Mouse (Mus musculus) stomach, embryonic 14.5 days (tissue): Measurements from ENCODE around the gene Dapk2. TPM values are rescaled to one million over a fixed set of nuclear protein-coding genes. Genes with fewer than 3 reads are reported as not detected.
A peak's percentile ranks its signal among the peaks of the same experiment; 100 is the strongest.

Experiments used
- ATAC-seq: fragments of 200-750 bp; cut with Nextera tagmentation; 2 replicates; pipeline ENCODE4 v1.8.0; 2017; ENCODE audit warnings: low read depth, moderate TSS enrichment; ENCODE audit not compliant: insufficient number of reproducible peaks, insufficient read depth, low FRiP score
- H3K27ac ChIP-seq: fragments of 300-500 bp; sonication (generic); 2 replicates; pipeline ENCODE4 v1.5.1; 2014; ENCODE audit warnings: mild to moderate bottlenecking, low read length, moderate library complexity, mixed read lengths
- H3K27me3 ChIP-seq: fragments of 300-500 bp; sonication (generic); 2 replicates; pipeline ENCODE4 v1.6.1; 2014; ENCODE audit warnings: low read length, control low read depth, mixed read lengths; ENCODE audit not compliant: control insufficient read depth, insufficient read depth
- H3K36me3 ChIP-seq: fragments of 300-500 bp; sonication (generic); 2 replicates; pipeline ENCODE4 v1.6.1; 2014; ENCODE audit warnings: mild to moderate bottlenecking, control low read depth, low read length, moderate library complexity, mixed read lengths; ENCODE audit not compliant: control insufficient read depth, insufficient read depth
- H3K4me1 ChIP-seq: fragments of 300-500 bp; sonication (generic); 2 replicates; pipeline ENCODE4 v1.6.1; 2014; ENCODE audit warnings: low read length, control low read depth, mixed read lengths; ENCODE audit not compliant: control insufficient read depth, insufficient read depth
- H3K4me2 ChIP-seq: fragments of 300-500 bp; sonication (generic); replicated peaks from 2 replicates; pipeline ENCODE4 v1.6.1; 2014; ENCODE audit warnings: low read depth, low read length, control low read depth
- H3K4me3 ChIP-seq: fragments of 300-500 bp; sonication (generic); 2 replicates; pipeline ENCODE4 v1.5.1; 2014; ENCODE audit warnings: low read depth, low read length, control low read depth
- H3K9ac ChIP-seq: fragments of 300-500 bp; sonication (generic); replicated peaks from 2 replicates; pipeline ENCODE4 v1.6.1; 2014; ENCODE audit warnings: low read depth, mild to moderate bottlenecking, control low read depth, low read length, moderate library complexity, mixed read lengths
- H3K9me3 ChIP-seq: fragments of 300-500 bp; sonication (generic); 2 replicates; pipeline ENCODE4 v1.6.1; 2016; ENCODE audit warnings: low read depth, low read length, control low read depth; ENCODE audit not compliant: control insufficient read depth
- WGBS: fragments of 180-500 bp; shearing (Covaris S2); extraction: QIAGEN DNeasy Blood & Tissue Kit; methylation state at CpG from one replicate; pipeline ENCODE4 v1.1.7; 2014; 5-methylcytosine and 5-hydroxymethylcytosine counted together
- polyA plus RNA-seq: library from polyadenylated mRNA; unstranded; fragments of >200 nt; fragmentation: Nextera tagmentation; extraction: Ambion mirVana; gene quantifications from 2 replicates; pipeline ENCODE4 v1.2.1, GENCODE M21; 2014

The Dapk2 gene
- polyA plus RNA-seq, 1 experiment from 2014 or later = 7.1 TPM

DNA sequence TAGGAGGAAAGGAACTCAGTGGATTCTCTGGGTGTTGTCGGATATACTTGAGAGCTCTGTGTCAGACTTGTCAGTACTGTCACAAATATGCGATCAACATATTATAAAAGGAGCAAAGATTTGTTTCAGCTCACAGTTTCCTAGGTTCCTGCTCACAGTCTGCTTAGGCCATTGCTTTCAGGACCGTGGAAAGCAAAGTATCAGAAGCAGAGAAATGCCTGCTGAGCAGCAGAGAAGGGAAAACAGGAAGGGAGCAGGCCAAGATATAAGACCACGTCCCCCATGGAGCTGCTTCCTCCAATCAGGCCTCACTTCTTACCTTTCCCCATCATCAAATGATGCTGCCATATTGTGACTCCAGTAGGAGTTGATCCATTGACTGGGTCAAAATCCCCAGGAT, 140.8 kb downstream of the Dapk2 start:
- WGBS = 79% methylated on average over 4 of the region's 4 CpGs
- Histone ChIP-seq H3K4me3 (no peak overlapping the region), H3K4me1 (no peaks in the 10 kb centered on the region), H3K27ac (no peak overlapping the region), H3K9ac (no peak overlapping the region), H3K36me3 (no peaks in the 10 kb centered on the region), H3K4me2 (no peak overlapping the region), H3K9me3 (no peaks in the 10 kb centered on the region), H3K27me3 (no peaks in the 10 kb centered on the region)
- no peak for ATAC-seq

DNA sequence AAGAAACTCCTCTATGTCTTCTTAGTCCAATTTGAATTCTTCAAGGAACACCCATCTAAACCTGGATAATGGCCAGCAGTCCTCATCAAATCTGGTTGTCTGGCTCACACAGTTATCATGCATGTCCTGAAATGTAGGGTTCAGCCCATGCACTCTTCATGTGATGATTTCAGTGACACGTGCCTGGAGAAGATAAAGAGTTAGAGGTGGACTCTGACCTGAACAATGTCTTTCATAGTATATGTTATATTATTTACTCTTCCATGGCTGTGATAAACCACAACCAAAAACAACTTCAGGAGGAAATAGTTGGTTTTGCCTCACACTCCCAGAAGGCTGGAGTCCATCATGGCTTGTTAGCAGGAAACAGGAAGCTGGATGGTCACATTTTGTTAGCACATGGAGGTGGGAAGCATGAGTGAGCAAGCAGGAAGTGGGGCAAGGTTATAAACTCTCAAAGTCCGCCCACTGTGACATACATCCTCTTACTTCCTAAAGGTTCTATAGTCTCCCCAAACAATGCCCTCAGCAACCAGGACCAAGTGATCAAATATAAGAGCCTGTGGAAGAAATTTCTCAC, 142.5 kb downstream of the Dapk2 start:
- Histone ChIP-seq H3K27me3 (no peaks in the 10 kb centered on the region), H3K27ac (no peak overlapping the region), H3K36me3 (no peaks in the 10 kb centered on the region), H3K4me2 (no peak overlapping the region), H3K9me3 (no peaks in the 10 kb centered on the region), H3K4me1 (no peaks in the 10 kb centered on the region), H3K9ac (no peak overlapping the region), H3K4me3 (no peak overlapping the region)
- no peak for ATAC-seq
- 88% methylated on average over 2 of the region's 2 CpGs for WGBS

DNA sequence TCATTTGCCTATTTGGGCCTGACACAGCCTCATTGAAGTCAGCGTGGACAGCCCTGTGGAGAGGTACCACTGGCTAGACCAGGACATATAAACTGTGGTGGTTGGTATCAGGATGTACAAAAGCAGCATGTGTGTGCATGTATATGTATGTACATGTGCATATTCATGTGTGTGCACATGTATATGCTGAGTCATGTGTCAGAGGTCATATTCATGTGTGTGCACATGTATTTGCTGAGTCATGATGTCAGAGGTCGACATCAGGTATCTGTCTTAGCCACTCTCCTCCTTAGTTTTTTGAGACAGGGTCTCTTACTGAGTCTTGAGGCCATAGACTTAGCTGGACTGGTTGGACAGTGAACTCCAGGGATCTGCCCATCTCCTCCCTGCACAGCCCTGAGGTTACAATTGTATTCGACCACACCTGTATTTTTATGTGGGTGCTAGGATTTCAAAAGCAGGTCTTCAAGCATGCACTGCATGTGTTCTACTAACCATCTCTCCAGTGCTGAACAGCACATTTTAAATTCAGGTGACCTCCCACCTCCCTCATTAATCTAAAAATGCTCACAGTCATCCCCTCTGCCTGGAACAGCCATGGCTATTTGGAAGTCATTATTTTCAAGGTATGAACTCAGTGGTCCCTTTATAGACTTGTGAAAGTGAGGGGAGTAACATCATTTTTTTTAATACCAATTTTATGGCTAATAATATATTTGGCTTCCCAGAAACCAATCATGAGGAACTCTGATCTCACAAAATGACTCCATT, 146.5 kb downstream of the Dapk2 start:
- Histone ChIP-seq H3K4me2 (peak overlapping the region; percentile 35; the same call in 1 of the 2 replicates), H3K36me3 (no peaks in the 10 kb centered on the region), H3K4me1 (no peaks in the 10 kb centered on the region), H3K9me3 (no peaks in the 10 kb centered on the region), H3K27me3 (no peaks in the 10 kb centered on the region), H3K27ac (no peak overlapping the region), H3K9ac (no peak overlapping the region), H3K4me3 (no peak overlapping the region)
- no peak for ATAC-seq
- WGBS = 89% methylated on average over 3 of the region's 3 CpGs

DNA sequence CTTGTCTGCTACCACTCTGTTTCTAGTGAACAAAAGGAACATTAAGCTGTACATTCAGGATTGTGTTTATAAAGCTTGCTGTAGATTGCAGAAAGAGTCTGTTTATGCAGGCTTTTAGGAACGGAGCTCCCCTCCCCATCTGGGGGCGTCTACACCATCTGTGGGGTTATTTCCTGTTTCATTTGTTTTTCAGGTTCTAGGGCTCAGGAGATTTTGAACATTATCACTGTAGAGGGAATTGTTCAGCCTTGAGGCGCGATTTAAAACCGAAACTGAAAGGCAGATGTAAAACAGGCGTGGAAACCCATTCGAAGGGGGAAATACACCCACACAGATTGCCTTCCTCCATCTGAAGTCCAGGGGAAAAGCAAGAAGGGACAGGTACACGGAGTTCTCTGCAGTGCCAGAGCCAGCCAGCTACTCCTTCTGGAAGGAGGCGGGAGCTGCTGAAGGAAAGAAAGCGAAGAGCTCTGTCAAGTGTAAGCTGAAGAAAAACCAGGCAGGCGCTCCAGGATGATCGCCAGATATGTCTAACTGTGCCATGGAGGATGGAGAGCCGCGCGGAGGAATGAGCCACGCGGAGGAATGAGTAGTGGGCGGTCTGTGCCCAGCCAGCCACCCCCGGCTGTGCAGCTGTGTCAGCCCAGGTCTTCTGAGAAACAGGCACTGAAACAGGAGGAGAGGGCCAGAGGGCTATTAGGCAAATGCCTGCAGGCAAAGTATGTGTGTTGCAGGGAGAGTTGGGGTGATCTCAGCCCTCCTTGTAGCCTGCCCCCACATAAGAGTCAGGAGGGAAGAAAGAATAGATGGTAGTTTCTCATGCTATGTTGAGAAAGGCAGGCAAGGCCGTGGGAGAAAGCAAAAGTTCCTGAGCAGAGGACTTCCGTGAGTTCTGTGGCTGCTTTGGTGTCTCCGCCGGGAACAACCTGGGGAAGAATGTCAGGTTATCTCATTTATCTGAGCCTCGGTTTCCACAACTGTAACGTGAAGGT, 147.4 kb downstream of the Dapk2 start:
- Histone ChIP-seq H3K4me3 (no peak overlapping the region), H3K36me3 (no peaks in the 10 kb centered on the region), H3K27ac (no peak overlapping the region), H3K27me3 (no peaks in the 10 kb centered on the region), H3K4me2 (peak overlapping the region; percentile 35), H3K9me3 (no peaks in the 10 kb centered on the region), H3K4me1 (no peaks in the 10 kb centered on the region), H3K9ac (no peak overlapping the region)
- ATAC-seq = no peak
- WGBS = 48% methylated on average over 25 of the region's 25 CpGs

DNA sequence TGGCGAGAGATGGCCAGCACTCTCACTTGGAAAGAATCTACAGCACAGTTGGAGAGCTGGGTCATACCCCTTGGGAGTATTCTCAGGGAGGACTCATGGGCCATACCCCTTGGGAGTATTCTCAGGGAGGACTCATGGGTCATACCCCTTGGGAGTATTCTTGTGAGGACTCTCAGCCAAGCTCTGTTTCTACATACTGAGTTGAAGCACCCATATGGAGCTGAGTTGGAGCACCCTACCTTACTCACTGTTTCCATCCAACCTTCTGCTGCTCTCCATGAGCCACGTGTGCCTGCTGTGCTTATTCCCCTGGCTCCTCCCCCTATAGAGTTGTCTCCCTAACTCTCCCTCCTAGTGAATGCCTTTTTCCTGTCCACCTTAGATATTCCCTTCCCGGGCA, 148.4 kb downstream of the Dapk2 start:
- Histone ChIP-seq H3K4me2 (no peak overlapping the region), H3K27ac (no peak overlapping the region), H3K36me3 (no peaks in the 10 kb centered on the region), H3K4me3 (no peak overlapping the region), H3K9ac (no peak overlapping the region), H3K4me1 (no peaks in the 10 kb centered on the region), H3K9me3 (no peaks in the 10 kb centered on the region), H3K27me3 (no peaks in the 10 kb centered on the region)
- ATAC-seq = no peak
- WGBS = 79% methylated on average over 3 of the region's 3 CpGs

DNA sequence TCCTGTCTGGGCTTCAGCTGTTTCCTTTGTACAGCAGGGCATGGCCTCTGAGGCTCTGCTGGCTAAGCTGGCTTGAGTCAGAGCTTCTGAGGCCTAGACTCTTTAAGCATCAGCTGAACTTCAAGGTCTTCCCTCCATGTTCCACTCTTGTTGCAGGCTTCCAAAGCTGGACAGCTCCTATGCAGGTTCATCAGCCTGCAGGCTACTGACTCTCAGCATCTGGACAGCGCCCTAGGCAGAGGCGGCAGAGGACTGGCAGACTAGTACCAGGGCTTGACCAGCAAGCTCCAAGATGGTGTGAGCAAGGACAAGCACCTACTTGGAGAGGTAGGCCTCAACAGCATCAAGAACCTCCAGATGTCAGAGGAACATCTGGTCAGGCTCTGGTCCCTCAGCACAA, 149.3 kb downstream of the Dapk2 start:
- Histone ChIP-seq H3K27me3 (no peaks in the 10 kb centered on the region), H3K4me3 (no peak overlapping the region), H3K9ac (no peak overlapping the region), H3K4me1 (no peaks in the 10 kb centered on the region), H3K9me3 (no peaks in the 10 kb centered on the region), H3K4me2 (no peak overlapping the region), H3K27ac (no peak overlapping the region), H3K36me3 (no peaks in the 10 kb centered on the region)
- no peak for ATAC-seq
- 9% methylated on average over 2 of the region's 2 CpGs for WGBS

DNA sequence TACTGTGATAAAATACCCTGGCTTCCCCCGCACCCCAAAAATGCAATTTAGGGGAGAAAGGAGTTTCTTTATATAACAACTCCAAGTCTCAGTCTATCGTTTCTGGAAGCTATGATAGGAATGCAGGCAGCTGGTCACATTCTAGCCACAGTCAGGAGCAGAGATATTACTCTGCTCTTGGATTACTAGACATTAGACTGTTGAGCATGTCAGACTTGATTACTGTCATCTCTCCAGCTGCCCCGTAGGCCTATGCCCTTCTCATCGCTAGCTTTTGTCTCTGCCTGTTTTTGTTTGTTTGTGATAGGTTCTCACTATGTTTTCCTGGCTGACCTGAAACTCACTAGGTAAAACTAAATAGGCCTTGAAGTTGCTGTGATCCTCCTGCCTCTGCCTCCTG, 150.7 kb downstream of the Dapk2 start:
- H3K36me3 ChIP-seq = no peaks in the 10 kb centered on the region
- no peak overlapping the region for H3K27ac ChIP-seq
- 77% methylated on average over 4 of the region's 4 CpGs for WGBS
- ATAC-seq = no peak
- H3K9ac ChIP-seq = no peak overlapping the region
- no peak overlapping the region for H3K4me3 ChIP-seq
- no peaks in the 10 kb centered on the region for H3K27me3 ChIP-seq
- no peaks in the 10 kb centered on the region for H3K4me1 ChIP-seq
- H3K9me3 ChIP-seq = no peaks in the 10 kb centered on the region
- no peak overlapping the region for H3K4me2 ChIP-seq

DNA sequence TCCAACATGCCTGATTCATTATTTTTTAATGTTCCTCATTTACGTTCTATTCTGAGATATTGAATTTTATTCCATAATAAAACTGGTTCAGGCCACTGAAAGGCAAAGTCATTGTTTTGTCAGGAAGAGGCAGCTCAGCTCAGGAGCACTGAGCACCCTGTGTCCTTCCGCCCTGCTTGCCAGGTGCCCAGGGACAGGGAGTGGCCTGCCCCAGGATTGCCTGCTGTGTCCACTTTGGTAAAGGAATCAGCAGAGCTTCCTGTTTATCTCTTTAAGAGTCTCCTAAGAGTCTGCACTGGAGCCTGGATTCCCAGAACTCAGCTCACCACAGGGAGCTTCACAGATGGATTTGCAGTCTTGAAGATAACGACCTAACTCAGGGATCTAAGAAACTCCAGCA, 153.4 kb downstream of the Dapk2 start:
- H3K4me1 ChIP-seq = no peaks in the 10 kb centered on the region
- no peaks in the 10 kb centered on the region for H3K27me3 ChIP-seq
- H3K9me3 ChIP-seq = no peaks in the 10 kb centered on the region
- 36% methylated on average over 3 of the region's 3 CpGs for WGBS
- H3K4me3 ChIP-seq = no peak overlapping the region
- H3K4me2 ChIP-seq = no peak overlapping the region
- ATAC-seq = no peak
- no peaks in the 10 kb centered on the region for H3K36me3 ChIP-seq
- H3K27ac ChIP-seq = no peak overlapping the region
- H3K9ac ChIP-seq = no peak overlapping the region
